Mouse (Mus musculus) spleen, adult 12 weeks (tissue): Measurements from ENCODE around the gene Nupr1.

ENCODE experiments used
- DNase-seq: peaks from one replicate; pipeline ENCODE4 v3.0.0; 2022; ENCODE audit warnings: low spot score

Gene Nupr1

DNA sequence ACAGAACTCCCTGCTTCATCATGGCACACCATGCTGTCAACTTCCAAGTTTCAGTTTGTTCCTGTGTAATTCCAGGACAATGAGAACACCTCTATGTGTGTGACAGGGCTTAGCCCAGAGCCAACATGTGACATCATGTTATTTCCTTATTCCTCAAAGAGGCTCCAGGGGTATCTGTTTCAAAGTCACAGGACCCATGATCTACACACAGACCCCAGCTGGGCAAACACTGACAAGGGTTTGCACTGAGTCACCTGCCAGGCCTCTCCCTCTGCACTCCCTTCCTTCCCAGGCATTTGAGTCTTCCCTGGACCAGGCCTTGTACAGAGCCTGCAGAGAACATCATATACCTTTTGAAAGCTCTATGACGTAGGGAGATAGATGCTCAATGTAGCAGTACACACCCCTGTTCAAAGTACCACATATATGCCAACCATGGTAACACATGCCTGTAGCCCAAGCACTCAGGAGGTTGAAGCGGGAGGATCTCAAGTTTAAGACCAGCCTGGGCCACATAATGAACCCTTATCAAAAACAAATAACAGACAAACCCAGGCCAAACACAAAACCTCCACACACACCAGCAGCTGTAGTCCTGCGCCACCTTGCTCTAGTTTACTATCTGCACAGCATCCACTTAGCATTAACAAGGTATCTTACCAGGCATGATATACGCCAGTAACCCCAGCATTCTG is at the start of gene Nupr1:
TSS of gene Nupr1 (minus strand) at position 38 of the 695 bp plus-strand sequence.
- DNase-seq, result no peak

DNA sequence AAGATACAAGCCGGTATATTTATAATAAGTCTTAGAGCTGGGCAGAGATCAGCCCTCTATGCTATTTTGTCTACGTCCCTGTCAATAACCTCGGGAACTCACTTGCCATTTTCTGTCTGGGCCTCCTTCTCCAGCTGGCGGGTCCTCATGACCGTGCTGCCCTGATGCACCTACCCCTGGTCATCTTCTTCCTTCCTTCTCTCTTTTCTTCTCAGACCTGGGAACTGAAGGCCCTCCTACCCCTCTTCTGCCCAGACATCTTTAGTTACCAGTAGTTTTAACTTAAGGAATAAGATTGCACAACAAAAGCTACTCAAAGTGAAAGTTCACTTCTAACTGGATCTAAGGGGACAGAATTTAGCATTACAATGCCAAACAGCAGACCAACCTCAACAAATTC is 49.0 kb upstream of the Nupr1 start:
- no peak for DNase-seq

DNA sequence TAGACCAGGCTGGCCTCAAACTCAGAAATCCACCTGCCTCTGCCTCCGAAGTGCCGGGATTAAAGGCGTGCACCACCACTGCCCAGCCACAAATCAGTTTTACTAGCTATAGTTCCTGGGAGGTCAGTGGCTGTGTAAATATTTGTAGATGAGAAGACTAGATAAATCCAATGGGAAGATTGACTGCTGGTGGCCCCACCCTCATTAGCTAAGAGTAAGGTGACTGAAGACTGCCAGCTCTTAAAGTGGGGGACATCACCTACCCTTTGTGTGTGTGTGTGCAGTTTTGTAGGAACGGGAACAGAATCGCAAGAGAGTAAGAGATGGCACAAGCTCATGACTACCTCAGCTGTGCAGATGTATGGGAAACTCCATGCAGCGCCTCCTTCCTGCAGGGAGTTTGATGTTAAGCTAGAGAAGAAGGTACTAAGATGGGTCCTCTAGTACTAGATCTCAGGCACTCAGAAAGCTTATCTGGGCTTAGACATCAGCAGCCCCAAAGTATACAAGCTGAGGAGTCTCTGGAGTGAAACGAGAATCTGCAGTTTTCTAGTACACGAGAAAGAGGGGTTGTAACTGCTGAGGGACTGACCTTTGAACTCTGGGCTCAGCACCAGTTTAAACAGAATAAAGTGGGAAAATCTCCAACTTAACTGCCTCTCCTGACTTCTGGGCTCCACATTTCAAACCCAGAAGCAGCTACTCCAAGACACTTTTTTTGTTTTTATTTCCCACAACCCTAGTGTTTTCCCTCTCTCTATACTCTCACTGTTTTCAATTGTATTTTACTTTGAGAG is 48.1 kb upstream of the Nupr1 start:
- DNase-seq, result no peak

DNA sequence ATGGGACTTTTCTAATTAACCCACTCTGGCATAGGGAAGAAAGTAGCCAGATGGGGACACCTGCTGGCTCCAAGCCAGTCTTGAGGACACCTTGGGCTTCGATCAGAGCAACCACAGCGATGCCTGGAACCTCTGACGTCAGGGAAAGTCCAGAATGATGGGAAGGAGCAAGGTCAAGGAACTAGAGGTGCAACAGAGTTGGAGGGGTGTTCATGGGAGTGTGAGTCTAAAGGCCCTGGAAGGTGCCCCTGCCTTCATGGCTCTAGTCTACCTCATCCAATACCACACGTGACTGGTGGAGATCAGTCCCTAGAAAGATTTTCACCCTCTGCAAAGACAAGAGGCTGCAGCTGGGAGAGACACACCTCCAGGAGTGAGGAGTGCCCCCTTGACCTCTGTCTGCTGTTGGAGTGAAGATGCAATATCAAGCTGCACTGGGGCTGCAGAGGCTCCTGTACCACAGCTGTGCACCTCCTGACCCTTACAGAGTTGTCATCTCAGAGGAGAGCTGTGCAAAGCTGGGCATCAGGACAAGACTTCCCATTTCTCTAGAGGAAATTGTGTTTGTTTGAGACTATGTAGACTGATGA is 46.1 kb upstream of the Nupr1 start:
- no peak for DNase-seq

DNA sequence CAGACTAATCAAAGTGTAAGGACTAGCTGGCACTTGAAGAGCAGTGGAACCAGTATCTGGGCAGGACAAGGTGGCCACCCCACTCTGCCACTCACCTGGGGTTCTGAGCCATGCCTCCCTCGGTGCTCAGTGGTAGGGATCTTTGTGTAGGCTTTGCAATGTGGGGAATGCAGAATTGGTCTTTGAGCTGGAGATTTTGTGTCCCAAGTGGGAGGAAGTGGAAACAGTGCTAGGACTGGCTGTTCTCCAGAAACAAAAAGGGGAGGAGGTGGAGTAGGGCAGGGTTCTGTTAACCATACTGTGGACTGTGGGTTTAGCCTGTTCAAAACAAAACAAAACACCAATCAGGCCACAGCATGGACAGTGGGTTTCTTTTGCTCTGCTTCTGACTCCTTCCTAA is 45.5 kb upstream of the Nupr1 start, which contains the start of gene Sult1a1:
TSS of gene Sult1a1 (minus strand) at position 226 of the 400 bp plus-strand sequence.
- DNase-seq, result no peak

DNA sequence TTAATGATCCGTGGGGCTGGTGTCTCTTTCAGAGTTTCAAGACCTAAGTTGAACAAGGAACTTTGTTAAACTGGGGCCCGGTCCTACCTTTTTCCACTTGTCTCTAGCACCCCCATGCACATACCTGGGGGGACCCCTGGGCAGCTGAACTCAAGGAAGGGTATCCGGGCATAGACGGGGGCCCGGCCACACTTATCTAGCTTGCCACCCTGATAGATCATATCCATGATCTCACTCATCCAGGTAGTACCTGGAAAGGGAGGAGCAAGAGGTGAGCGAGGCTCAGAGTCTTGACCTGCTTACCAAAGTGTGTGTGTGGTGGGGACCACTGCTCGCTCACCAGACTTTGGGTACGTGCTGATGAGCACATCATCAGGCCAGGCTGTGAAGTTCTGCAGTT is 44.4 kb upstream of the Nupr1 start:
- DNase-seq, result no peak

DNA sequence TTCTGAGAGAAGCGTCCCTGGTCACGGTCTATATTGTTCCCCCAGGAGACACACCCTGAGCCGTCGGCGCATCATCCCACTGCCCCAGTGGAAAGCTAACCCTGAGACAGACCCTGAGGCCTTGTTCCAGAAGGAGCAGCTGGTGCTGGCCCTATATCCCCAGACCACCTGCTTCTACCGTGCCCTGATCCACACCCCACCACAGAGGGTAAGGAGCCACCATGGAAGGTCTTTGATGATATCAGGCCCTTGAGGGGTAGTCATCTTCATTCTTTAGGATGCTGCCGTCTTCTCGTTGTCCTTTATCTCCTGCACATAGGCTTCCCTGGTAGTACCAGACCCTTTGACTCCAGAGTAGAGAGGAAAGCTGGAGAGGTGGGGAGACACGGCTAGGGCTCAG is 41.5 kb upstream of the Nupr1 start:
- DNase-seq, result no peak

DNA sequence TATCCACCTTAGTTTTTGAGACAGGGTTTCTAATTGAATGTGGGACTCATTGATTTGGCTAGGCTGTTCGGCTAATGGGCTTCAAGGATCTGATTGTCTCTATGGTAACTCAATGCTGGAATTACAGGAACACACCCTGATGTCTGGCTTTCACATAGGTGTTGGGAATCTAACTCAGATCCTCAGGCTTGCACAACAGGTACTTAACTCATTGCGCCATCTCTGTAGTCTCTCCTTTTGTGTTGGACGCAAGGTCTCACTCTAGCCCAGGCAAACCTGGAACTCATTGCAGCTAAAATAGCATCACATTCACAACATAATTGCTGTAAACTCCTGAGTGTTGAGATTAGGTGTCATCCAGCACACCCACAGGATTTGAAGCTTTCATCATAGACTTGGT is 39.5 kb upstream of the Nupr1 start:
- no peak for DNase-seq

DNA sequence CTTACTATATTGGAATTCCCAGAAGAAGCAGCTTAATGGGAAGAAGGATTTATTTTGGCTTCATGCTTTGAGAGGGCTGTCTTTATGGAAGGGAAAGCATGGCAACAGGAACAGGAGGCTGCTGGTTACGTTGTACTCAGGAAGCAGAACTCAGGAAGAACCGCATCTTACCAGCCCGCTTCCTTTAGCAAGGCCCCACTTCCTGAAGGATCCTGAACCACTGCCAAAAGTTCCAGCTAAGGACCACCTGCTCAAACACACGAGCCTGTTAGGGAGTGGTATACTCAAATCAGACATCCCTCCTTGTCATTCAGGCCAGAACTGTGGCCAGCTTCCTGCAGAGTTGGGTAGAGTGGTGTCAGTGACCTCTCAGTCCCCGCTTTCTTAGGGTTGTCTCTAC is 37.8 kb upstream of the Nupr1 start:
- no peak for DNase-seq

DNA sequence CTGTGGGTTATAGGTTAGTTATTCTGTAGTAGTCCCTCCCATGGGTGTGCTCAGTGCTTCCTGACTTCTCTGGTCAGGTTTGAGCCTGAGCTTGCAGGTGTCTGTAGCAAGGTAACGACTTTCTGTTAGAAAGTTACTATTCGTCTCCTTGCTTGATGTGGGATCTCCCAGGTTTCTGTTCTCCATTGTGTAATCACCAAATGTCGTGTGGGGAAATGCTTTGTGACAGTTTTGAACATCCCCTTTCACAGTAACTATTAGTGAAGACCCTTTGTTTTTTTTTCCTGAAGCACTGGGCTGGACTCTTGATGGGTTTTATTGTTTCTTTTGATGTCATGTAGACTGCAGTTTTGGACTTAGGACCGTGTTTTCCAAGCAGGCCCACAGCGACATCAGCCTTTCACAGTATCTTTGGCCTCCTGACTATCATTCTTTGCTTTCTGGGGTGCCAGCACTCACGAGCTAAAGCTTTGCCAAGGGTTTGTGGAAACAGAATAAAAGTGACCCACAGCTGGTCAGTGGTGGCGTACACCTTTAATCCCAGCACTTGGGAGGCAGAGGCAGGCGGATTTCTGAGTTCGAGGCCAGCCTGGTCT is 36.9 kb upstream of the Nupr1 start:
- no peak for DNase-seq

DNA sequence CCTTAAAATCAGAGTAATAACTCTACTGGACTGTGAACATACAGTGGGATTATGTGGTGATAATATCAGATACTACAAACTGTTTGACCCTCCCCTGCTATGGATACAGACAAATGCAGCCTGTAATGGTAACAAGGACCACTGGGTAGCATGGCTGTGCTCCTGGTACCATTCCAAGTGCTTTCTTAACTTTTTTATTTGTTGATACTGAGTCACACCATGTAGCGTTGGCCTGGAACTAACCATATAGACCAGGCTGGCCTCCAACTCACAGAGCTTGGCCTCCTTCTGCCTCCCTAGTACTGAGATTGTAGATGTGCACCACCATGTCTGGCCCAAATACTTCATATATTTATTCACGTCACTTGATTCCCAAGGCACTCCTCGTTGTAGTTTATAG is 34.6 kb upstream of the Nupr1 start:
- no peak for DNase-seq

DNA sequence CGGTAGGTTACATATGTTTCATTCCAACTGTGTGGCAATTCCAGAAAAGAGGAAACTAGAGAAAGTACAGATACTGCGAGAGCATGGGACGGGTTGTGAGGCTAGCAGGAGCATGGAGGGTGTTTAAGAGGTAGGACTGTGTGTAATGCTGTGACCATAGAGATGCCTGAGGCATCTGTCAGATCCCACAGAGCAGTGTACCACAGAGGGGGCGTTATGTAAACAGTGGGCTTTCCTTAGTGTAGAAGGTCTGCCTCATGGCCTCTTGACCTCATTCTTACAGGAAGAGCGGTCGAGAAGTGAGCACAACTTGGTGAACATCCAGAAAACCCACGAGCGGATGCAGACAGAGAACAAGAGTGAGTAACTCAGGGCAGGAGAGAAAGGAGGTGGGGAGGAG is 33.0 kb upstream of the Nupr1 start:
- no peak for DNase-seq

DNA sequence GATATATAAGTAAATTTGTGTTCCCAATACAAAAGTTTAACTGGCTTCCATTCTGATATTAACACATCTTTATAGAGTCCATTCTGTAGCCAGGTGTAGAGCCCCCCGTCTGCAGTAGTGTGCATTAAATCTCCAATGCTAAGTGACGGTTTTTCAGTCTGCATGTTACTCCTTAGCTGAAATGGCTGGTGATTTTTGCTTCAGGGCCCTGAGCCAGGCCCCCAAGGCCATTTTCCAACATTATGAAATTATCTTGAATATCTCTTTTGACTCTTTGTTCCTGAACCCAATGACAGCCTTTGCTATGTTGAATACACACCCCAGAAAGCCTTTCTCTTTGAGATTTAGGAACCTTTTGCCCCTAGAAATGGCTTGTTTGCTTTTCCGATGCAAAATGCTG is 29.1 kb upstream of the Nupr1 start:
- DNase-seq, result no peak

DNA sequence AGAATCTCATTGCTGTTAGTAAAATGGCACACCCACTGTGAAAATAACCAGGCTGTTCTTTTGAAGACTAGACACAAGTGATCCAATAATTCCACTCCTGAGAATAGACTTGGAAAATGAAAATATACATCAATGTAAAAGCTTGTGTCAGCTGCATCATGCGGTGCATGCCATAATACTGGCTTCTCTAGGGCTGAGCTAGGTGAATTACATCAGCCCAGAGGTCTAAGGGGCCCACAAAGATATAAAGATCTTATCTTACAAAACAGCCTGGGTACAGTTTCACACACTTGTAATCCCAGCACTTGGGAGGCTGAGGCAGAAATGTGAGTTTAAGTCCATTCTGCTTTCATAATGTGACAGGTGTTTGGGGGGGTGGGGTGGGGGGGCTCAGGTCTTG is 26.9 kb upstream of the Nupr1 start:
- DNase-seq, result no peak

DNA sequence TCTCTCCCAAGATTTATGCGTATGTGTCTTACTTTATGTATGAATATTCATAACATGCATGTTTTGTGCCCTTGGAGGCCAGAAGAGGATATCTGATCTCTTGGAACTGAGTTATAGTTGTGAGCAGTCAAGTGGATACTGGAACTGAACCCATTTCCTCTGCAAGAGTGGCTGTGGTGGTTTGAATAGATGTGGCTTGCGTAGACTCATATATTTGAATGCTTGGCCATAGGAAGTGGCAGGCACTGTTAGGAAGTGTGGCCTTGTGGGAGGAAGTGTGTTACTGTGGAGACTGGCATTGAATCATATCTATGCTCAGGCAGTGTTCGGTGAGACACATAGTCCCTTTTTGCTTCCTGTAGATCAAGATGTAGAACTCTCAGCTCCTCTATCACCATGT is 25.0 kb upstream of the Nupr1 start:
- no peak for DNase-seq

DNA sequence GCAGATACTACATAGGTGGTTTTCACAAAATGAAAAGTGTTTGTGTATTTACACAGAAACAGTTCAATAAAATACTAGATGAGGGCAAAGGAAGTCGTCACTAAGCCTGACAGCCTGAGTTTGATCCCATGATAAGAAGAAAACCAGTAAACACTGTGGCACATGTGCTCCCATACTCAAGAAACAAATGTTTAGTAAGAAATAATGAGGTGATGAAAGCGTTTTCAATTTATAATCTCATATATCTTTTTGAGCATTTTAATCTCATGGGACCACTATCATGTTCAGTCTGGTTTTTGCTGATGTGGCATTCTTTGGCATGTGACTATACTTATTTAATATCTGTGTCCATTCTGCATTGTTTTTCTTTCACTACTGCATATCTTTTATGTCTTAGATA is 23.3 kb upstream of the Nupr1 start:
- no peak for DNase-seq

DNA sequence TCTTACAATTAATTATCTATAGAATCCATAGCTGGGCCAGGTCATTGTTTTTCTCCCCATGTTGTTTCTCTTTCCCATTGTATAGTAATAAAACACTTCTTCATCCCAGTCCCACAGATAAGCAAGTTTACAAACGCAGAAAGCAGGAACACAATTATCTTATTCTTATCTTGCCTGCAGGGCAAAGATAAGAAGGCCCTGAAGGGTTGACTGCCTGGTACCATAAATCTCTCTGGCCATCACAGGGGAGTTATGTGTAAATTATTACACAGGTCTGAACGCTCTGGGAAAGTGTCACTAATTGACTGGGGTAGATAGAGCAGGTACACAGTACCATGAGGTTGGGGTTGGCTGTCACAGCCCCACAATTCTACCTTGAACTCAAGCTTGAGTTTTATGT is 20.2 kb upstream of the Nupr1 start:
- no peak for DNase-seq

DNA sequence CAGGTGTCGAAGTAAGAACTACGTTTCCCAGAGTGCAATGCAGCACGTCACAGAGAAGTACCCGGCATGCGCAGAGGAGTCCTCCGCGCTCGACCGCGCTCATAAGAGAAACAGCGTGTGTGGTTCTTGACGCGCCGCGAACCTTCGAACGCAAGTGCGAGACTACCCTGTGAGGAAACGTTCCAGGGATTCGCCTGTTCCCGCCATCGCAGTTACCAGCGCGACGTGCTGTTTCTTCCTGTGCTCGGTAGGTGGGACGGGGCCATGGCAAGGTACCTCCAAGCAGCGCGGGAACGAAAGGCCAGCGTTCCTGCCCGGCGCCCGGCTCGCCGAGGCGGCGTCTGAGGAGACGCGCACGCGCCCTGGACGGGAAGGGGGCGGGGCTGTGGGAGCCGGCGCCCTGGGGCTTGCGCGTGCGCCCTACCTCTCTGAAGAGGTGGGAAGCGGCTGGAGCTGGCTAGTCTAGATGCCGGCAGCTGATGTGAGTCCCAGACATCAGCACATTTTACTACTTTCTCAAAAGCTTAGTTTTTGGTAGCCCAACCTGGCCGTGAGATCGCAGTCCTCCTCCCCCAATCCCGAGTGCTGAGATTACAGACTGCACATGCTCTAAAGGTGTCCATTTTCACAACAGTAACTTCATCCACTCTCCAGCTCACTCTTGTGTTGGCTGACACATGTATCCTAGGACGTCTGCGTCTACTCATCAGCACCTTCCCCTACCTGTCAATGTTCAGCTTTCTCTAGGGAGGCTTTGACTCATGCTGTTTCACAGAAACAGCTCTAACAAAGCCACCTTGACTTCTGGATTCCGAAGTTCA is 18.8 kb upstream of the Nupr1 start, which contains the start of gene Sgf29:
TSS of gene Sgf29 (plus strand) at position 79 of the 821 bp plus-strand sequence.
- DNase-seq, result peak; percentile 90

DNA sequence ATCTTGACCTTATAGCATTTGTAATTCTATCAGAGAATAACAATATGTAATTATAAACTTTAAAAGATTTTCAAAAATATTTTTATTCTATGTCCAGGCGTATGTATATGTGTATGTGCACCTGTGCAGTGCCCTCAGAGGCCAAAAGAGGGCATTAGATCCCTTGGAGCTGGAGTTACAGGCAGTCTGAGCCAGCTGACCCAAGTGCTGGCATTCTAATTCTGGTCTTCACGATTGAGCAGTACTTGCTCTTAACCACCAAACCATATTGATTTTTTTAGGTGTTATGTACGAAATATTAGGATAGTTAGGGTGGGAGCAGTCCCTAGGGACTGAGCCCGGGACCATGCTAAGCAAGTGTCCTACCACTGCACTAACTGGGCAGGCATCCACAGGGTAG is 17.8 kb upstream of the Nupr1 start:
- no peak for DNase-seq

DNA sequence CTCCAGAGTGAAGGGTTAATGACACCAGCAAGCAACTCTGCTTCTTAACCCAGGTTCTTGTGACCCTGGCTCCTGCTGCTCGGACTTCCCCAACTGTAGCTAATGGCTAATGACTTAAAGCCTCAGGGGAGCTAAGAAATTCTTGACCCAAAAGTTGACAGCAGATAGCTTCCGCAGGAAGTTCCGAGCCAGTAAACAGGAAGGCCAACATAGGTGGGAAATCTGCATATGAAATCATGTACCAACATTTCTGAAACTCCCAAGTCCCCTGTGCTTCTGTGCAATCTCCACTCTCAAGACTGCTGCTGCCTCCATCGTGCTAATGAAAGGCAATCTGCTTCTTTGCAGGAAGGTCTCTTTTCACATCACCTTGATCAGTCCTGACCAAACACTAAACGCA is 15.0 kb upstream of the Nupr1 start:
- DNase-seq, result no peak

DNA sequence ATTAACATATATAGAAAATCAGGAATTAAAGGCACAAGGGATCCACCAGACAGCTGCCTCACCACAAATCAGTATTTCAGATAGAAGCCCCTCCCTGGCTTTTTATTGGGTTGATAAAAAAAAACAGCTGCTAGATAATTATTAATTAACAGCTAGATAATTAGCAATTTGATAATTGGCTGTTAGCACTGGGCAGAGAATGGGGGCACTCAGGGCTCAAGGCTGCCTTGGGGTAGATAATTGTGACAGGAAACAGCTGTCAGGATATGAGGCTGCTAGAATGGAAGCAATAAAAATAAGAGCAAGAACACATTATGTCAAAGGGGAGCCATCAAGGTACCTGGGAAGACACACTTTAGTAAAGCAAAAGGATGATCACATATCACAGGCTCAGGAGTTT is 14.3 kb upstream of the Nupr1 start:
- DNase-seq, result no peak

DNA sequence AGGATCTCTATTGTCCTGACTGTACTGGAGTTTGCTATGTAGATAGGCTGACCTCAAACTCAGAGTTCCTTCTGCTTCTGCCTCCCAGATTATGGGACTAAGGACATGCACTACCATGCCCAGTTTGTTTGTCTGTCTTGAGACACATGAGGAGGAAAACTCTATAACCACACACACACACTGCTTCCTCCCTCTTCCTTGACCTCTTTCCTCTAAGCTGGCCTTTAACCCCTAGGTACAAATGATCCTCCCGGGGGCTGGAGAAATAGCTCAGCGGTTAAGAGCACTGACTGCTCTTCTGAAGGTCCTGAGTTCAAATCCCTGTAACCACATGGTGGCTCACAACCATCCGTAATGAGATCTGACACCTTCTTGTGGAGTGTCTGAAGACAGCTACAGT is 13.7 kb upstream of the Nupr1 start:
- DNase-seq, result no peak
